Mouse (Mus musculus) neural tube, embryonic 12.5 days (tissue): ENCODE measurements around the gene Armh2. TPM values are rescaled to one million over a fixed set of nuclear protein-coding genes. Genes with fewer than 3 reads are reported as not detected.

Experiments
- ATAC-seq: fragments of 200-750 bp; cut with Nextera tagmentation; 2 replicates; pipeline ENCODE4 v1.8.0; 2017; ENCODE audit warnings: low read depth, mild to moderate bottlenecking, moderate TSS enrichment, moderate library complexity; ENCODE audit not compliant: low FRiP score
- H3K27ac ChIP-seq: fragments of 300-500 bp; sonication (generic); 2 replicates; pipeline ENCODE4 v1.5.1; 2016
- H3K27me3 ChIP-seq: fragments of 300-500 bp; sonication (generic); replicated peaks from 2 replicates; pipeline ENCODE4 v1.6.1; 2016; ENCODE audit warnings: mild to moderate bottlenecking
- H3K36me3 ChIP-seq: fragments of 300-500 bp; sonication (generic); 2 replicates; pipeline ENCODE4 v1.6.1; 2016; ENCODE audit warnings: mild to moderate bottlenecking
- H3K4me1 ChIP-seq: fragments of 300-500 bp; sonication (generic); 2 replicates; pipeline ENCODE4 v1.6.1; 2016
- H3K4me2 ChIP-seq: fragments of 300-500 bp; sonication (generic); replicated peaks from 2 replicates; pipeline ENCODE4 v1.6.1; 2016; ENCODE audit warnings: mild to moderate bottlenecking
- H3K4me3 ChIP-seq: fragments of 300-500 bp; sonication (generic); 2 replicates; pipeline ENCODE4 v1.5.1; 2016
- H3K9ac ChIP-seq: fragments of 300-500 bp; sonication (generic); 2 replicates; pipeline ENCODE4 v1.6.1; 2016; ENCODE audit warnings: mild to moderate bottlenecking
- H3K9me3 ChIP-seq: fragments of 300-500 bp; sonication (generic); 2 replicates; pipeline ENCODE4 v1.6.1; 2016; ENCODE audit warnings: mild to moderate bottlenecking
- WGBS: fragments of 180-500 bp; shearing (Covaris S2); methylation state at CpG from one replicate; pipeline ENCODE4 v1.1.7; 2016; 5-methylcytosine and 5-hydroxymethylcytosine counted together
- polyA plus RNA-seq: library from polyadenylated mRNA; unstranded; fragments of >200 nt; fragmentation: Nextera tagmentation; extraction: Ambion mirVana; gene quantifications from 2 replicates; pipeline ENCODE4 v1.2.1, GENCODE M21; 2016

Gene Armh2
- polyA plus RNA-seq, 1 experiment from 2014 or later, result not detected

DNA sequence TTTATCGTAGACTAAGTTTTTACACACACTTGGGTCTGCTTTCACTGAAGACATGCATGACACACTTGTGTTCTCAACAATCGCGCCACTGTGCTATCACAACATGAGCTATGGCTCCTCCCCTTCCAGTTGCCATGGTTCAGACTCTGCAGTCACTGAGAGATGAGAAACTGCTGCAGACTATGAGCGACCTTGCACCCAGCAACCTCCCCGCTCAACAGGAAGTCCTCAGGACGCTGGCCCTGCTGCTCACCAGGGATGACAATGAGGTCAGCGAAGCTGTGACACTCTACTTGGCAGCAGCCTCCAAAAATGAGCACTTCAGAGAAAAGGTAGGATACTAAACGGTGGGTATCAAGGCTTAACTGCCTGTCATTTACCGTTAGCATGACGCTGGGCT is 19.5 kb upstream of the Armh2 start:
- no peak for ATAC-seq
- no peak overlapping the region for H3K4me2 ChIP-seq
- H3K9ac ChIP-seq, result no peak overlapping the region
- WGBS, result 82% methylated on average over 10 of the region's 10 CpGs
- H3K27ac ChIP-seq, result no peak overlapping the region
- H3K4me1 ChIP-seq, result peaks cover 10% of the 10 kb centered on the region
- no peak overlapping the region for H3K4me3 ChIP-seq
- H3K36me3 ChIP-seq, result peaks cover 17% of the 10 kb centered on the region
- H3K9me3 ChIP-seq, result no peaks in the 10 kb centered on the region
- H3K27me3 ChIP-seq, result no peaks in the 10 kb centered on the region

DNA sequence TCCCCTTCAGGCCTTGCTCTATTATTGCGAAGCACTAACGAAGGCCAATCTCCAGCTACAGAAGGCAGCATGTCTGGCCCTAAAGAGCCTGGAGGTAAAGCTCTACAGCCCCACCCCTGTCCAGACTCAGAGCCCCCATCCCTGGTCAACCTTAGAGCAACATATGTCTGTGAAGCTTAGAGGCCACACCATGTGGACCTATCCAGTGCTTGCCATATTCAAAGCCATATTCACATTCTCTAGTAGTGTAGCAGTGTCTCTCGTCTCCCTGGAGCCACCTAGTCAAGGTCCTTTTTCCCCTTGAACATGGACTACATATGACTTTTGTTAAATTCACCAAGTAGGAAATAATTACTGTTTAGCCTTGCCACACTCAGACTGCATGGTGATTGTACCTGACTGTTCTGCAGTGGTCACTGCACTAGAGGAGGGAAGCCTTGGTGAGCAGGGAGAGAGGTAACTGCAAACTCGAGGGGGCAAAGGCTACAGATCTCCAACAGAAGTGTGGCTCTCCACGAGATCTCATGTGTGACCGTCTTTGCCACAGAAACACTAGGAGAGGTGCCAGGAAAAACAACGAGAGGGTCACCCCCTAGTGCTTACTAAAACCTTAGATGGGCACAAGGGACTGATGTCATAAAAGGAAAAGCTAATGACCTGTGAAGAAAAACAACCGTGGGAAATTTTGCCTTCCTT is 17.2 kb upstream of the Armh2 start:
- ATAC-seq, result no peak

DNA sequence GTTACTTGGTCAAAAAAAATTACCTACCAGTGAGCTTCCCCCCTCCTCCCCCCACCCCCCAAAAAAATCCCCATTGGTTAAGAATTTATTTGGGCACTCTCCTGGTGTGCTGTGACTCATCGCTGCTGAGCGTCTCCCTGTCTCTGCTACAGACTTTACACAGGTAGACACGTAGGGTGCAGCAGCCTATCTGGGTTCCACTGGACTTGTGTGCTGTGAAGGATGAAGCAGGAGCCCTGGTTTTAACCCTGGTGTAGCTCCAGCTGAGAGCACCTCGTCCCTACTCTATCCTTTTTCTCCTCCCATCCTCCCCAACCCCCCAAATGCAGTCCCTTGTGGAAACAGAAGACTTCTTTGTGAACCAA is 16.7 kb upstream of the Armh2 start:
- no peak overlapping the region for H3K4me3 ChIP-seq
- no peak for ATAC-seq
- no peak overlapping the region for H3K27ac ChIP-seq
- no peaks in the 10 kb centered on the region for H3K9me3 ChIP-seq
- H3K27me3 ChIP-seq, result no peaks in the 10 kb centered on the region
- no peak overlapping the region for H3K4me2 ChIP-seq
- peaks cover 10% of the 10 kb centered on the region for H3K4me1 ChIP-seq
- H3K9ac ChIP-seq, result no peak overlapping the region
- WGBS, result 55% methylated on average over 4 of the region's 4 CpGs
- H3K36me3 ChIP-seq, result peaks cover 8% of the 10 kb centered on the region; the same call in 1 of the 2 replicates

More for the DNA sequence above, 17.2 kb upstream of the Armh2 start:
- Histone ChIP-seq H3K4me3 (no peak overlapping the region), H3K9me3 (no peaks in the 10 kb centered on the region), H3K36me3 (peaks cover 8% of the 10 kb centered on the region), H3K4me1 (peaks cover 10% of the 10 kb centered on the region), H3K4me2 (no peak overlapping the region), H3K27me3 (no peaks in the 10 kb centered on the region), H3K27ac (no peak overlapping the region), H3K9ac (no peak overlapping the region)
- WGBS, result 47% methylated on average over 8 of the region's 8 CpGs

DNA sequence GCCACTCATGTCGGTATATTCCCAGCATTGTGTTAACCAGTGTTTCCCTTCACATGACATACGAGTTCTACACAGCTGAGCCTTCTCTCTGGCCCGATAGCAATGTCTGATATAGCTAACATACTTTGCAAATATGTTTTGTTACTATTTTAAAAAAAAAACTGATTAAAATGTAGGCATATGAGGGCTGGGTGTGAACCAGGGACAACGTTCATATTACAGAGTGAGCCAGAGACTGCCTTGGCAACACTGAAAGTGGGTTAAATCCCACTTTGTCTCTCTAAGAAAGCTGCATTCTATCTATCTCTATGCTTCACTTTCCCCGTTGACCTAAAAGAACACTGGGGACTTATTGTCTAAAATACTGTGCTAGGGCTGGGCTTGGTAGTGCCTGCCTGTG is 11.9 kb upstream of the Armh2 start:
- no peak overlapping the region for H3K27ac ChIP-seq
- peaks cover 10% of the 10 kb centered on the region for H3K4me1 ChIP-seq
- no peaks in the 10 kb centered on the region for H3K27me3 ChIP-seq
- H3K4me2 ChIP-seq, result no peak overlapping the region
- no peak overlapping the region for H3K4me3 ChIP-seq
- no peak overlapping the region for H3K9ac ChIP-seq
- ATAC-seq, result no peak
- peaks cover 8% of the 10 kb centered on the region; the same call in 1 of the 2 replicates for H3K36me3 ChIP-seq
- 90% methylated on average over 5 of the region's 5 CpGs for WGBS
- H3K9me3 ChIP-seq, result no peaks in the 10 kb centered on the region

DNA sequence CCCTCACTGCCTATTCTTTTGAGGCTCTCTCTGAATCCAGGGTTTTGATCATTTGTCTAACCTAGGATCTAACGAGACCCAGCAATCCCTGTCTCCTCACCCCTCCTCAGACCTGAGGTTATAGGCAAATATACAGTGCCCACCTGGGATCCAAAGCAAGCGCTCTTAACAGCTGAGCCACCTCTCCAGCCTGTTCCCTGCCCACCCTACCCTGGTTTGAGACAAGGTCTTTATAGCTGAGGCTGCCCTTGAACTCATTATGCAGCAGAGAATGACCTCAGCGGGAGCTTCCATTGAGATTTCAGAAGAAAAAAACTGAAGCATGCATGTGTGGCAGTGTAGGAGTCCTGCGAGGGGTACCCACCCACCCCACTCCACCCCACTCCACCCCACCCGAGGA is 6.5 kb upstream of the Armh2 start:
- ATAC-seq, result no peak
- no peak overlapping the region for H3K9ac ChIP-seq
- no peaks in the 10 kb centered on the region for H3K4me1 ChIP-seq
- no peaks in the 10 kb centered on the region for H3K27me3 ChIP-seq
- 87% methylated on average over 5 of the region's 5 CpGs for WGBS
- H3K36me3 ChIP-seq, result no peaks in the 10 kb centered on the region
- no peak overlapping the region for H3K4me2 ChIP-seq
- H3K4me3 ChIP-seq, result no peak overlapping the region
- H3K27ac ChIP-seq, result no peak overlapping the region
- H3K9me3 ChIP-seq, result no peaks in the 10 kb centered on the region

- H3K9ac ChIP-seq, result no peak overlapping the region
- H3K4me1 ChIP-seq, result no peaks in the 10 kb centered on the region
- no peak overlapping the region for H3K4me2 ChIP-seq
- 85% methylated on average over 6 of the region's 6 CpGs for WGBS
- no peaks in the 10 kb centered on the region for H3K36me3 ChIP-seq
- no peaks in the 10 kb centered on the region for H3K27me3 ChIP-seq
- no peak overlapping the region for H3K4me3 ChIP-seq
- ATAC-seq, result no peak
- no peak overlapping the region for H3K27ac ChIP-seq
- H3K9me3 ChIP-seq, result no peaks in the 10 kb centered on the region
Measured at GRCm38 (mm10) chr13:24735608-24736131, 5.4 kb upstream of the Armh2 start.

DNA sequence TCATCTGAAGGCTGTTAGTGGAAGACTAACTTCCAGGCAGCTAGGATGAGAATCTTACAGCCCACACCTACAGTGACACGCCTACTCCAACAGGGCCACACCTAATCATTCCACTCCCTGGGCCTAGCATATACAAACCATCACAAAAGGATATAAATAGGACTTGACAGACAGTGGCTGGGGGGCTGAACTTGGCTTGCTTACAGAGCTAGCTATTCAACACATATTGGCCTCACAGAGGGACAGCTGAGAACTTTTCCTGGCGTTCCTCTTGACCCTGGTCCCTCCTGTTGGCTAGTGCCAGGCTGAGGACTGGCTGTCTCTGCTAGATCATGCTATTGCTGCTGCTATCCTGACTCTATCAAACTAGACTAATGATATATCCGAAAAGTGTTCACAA is 6.8 kb downstream of the Armh2 start:
- Histone ChIP-seq H3K4me1 (no peaks in the 10 kb centered on the region), H3K9ac (no peak overlapping the region), H3K4me2 (no peak overlapping the region), H3K36me3 (peaks cover 11% of the 10 kb centered on the region), H3K4me3 (no peak overlapping the region), H3K27ac (no peak overlapping the region), H3K9me3 (no peaks in the 10 kb centered on the region), H3K27me3 (no peaks in the 10 kb centered on the region)
- WGBS, result 92% methylated on average over 3 of the region's 3 CpGs
- ATAC-seq, result no peak

- H3K4me3 ChIP-seq, result no peak overlapping the region
- peaks cover 28% of the 10 kb centered on the region for H3K36me3 ChIP-seq
- no peak overlapping the region for H3K9ac ChIP-seq
- H3K4me2 ChIP-seq, result no peak overlapping the region
- H3K27ac ChIP-seq, result no peak overlapping the region
- H3K9me3 ChIP-seq, result no peaks in the 10 kb centered on the region
- H3K27me3 ChIP-seq, result no peaks in the 10 kb centered on the region
- H3K4me1 ChIP-seq, result no peaks in the 10 kb centered on the region
- no peak for ATAC-seq
- 88% methylated on average over 8 of the region's 8 CpGs for WGBS
Measured at GRCm38 (mm10) chr13:24750807-24751206, 9.8 kb downstream of the Armh2 start.

- no peaks in the 10 kb centered on the region for H3K4me1 ChIP-seq
- ATAC-seq, result no peak
- no peaks in the 10 kb centered on the region for H3K9me3 ChIP-seq
- no peak overlapping the region for H3K4me2 ChIP-seq
- 92% methylated on average over 8 of the region's 8 CpGs for WGBS
- H3K9ac ChIP-seq, result no peak overlapping the region
- H3K4me3 ChIP-seq, result no peak overlapping the region
- no peak overlapping the region for H3K27ac ChIP-seq
- H3K27me3 ChIP-seq, result no peaks in the 10 kb centered on the region
- H3K36me3 ChIP-seq, result peaks cover 30% of the 10 kb centered on the region
Measured at GRCm38 (mm10) chr13:24751396-24751795, 10.4 kb downstream of the Armh2 start.

DNA sequence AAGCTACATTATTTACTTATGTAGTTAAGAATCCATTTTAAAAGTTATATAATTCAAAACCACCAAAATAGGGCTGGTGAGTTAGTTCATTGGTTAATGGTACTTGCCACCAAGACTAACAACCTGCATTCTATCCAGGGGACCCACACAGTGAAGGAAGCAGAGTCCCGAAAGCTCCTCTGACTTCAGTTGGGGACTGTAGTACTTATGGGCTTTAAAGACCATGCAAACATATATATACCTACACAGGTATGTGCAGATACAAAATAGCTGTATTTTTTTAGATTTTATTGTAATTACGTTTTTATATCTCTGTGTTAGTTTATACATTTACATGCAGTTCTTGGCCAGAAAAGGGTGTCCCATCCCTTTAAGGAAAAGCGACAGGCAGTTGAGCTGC is 15.7 kb downstream of the Armh2 start:
- no peaks in the 10 kb centered on the region for H3K27me3 ChIP-seq
- H3K4me2 ChIP-seq, result no peak overlapping the region
- H3K4me1 ChIP-seq, result no peaks in the 10 kb centered on the region
- H3K9me3 ChIP-seq, result no peaks in the 10 kb centered on the region
- 93% methylated on average over 3 of the region's 3 CpGs for WGBS
- no peak overlapping the region for H3K27ac ChIP-seq
- no peak overlapping the region for H3K4me3 ChIP-seq
- no peak overlapping the region for H3K9ac ChIP-seq
- ATAC-seq, result no peak
- H3K36me3 ChIP-seq, result peaks cover 24% of the 10 kb centered on the region

- Histone ChIP-seq H3K4me2 (no peak overlapping the region), H3K4me1 (no peaks in the 10 kb centered on the region; the same call in 1 of the 2 replicates)
- WGBS, result 89% methylated on average over 12 of the region's 12 CpGs
Measured at GRCm38 (mm10) chr13:24757820-24758564, 17.0 kb downstream of the Armh2 start.

GRCm38 (mm10) chr13:24759451-24759850 is 18.4 kb downstream of the Armh2 start:
- H3K27ac ChIP-seq, result no peak overlapping the region

More at GRCm38 (mm10) chr13:24757820-24758564, 17.0 kb downstream of the Armh2 start:
- Histone ChIP-seq H3K9me3 (no peaks in the 10 kb centered on the region), H3K27me3 (no peaks in the 10 kb centered on the region), H3K27ac (no peak overlapping the region), H3K4me3 (no peak overlapping the region), H3K9ac (no peak overlapping the region), H3K36me3 (peaks cover 21% of the 10 kb centered on the region)
- no peak for ATAC-seq

More at GRCm38 (mm10) chr13:24759451-24759850, 18.4 kb downstream of the Armh2 start:
- H3K9ac ChIP-seq, result no peak overlapping the region
- H3K9me3 ChIP-seq, result no peaks in the 10 kb centered on the region
- no peaks in the 10 kb centered on the region; the same call in 1 of the 2 replicates for H3K4me1 ChIP-seq
- 95% methylated on average over 10 of the region's 10 CpGs for WGBS
- no peak overlapping the region for H3K4me2 ChIP-seq
- H3K4me3 ChIP-seq, result no peak overlapping the region
- no peak for ATAC-seq
- no peaks in the 10 kb centered on the region for H3K27me3 ChIP-seq
- H3K36me3 ChIP-seq, result peaks cover 15% of the 10 kb centered on the region; the same call in 1 of the 2 replicates
